Mouse (Mus musculus): ENCODE results near the gene Syt1. TPM values are rescaled to one million over a fixed set of nuclear protein-coding genes. Genes with fewer than 3 reads are reported as not detected.

The Syt1 gene
- polyA plus RNA-seq, 1 experiment from 2014 or later = 0.08 TPM

DNA sequence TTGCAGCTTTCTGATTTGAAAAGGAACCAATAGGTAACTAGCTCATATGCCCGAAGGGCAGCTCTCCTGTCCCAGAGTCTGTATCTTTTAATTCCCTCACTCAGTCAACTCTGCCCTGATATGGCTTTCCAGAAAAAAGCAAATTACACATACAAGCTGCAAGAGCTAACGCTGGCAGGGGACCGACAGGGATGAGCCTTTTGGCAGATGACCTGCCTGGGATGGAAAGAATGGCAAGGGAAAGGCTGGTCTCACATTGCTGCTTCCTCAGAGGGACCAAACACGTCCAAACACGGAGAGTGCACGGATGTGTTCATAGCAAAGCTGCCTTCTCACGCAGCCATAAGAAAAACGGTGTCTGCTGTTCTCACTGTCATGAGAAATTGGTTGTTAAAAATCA is 58.6 kb downstream of the Syt1 start:
- Histone ChIP-seq H3K4me1 (replicated peaks) (no peaks in the 10 kb centered on the region), H3K36me3 (no peaks in the 10 kb centered on the region), H3K4me2 (no peak overlapping the region), H3K9me3 (replicated peaks) (0 out of 2 replicates have a peak, but pooled peaks cover 4% of the 10 kb centered on the region), H3K9ac (no peak overlapping the region), H3K27ac (no peak overlapping the region), H3K4me3 (replicated peaks) (no peak overlapping the region), H3K27me3 (no peaks in the 10 kb centered on the region)
- no peak for DNase-seq
- WGBS (ENCODE audit: insufficient replicate concordance) = 68% methylated on average over 8 of the region's 8 CpGs
- ATAC-seq (ENCODE audit: low read depth) = no peak

DNA sequence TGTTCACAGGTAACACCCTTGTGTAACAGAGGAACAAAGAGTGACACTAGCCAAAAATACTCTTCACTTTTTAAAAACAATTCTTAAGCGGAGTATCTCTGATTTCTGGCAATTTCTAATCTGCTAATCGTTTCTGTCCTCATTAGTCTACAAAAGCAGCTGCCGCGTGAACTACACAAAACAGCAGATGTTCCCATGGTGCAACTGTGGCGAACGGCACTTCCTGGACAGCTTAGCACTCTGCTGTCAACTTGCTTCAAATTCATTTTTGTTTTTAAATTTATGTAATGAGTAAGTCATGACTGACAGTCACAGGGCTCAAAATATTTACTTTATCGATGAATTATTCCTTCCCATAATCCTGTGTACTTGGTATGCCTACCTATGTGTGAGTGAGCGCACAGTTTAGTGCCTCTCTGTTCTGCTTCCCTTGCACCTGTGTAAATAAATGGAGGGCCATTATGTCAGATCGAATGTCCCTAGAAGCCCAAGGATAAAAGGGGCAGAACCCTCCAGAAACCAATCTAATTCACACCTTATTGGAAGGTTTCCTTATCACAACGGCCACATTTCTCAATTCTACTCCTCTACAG is 73.8 kb downstream of the Syt1 start:
- Histone ChIP-seq H3K36me3 (no peaks in the 10 kb centered on the region), H3K27me3 (no peaks in the 10 kb centered on the region), H3K9me3 (replicated peaks) (no peaks in the 10 kb centered on the region), H3K4me2 (no peak overlapping the region), H3K9ac (no peak overlapping the region), H3K27ac (no peak overlapping the region), H3K4me1 (replicated peaks) (no peaks in the 10 kb centered on the region), H3K4me3 (replicated peaks) (no peak overlapping the region)
- WGBS (ENCODE audit: insufficient replicate concordance) = 66% methylated on average over 10 of the region's 10 CpGs
- ATAC-seq (ENCODE audit: low read depth) (no peak), DNase-seq (no peak)

DNA sequence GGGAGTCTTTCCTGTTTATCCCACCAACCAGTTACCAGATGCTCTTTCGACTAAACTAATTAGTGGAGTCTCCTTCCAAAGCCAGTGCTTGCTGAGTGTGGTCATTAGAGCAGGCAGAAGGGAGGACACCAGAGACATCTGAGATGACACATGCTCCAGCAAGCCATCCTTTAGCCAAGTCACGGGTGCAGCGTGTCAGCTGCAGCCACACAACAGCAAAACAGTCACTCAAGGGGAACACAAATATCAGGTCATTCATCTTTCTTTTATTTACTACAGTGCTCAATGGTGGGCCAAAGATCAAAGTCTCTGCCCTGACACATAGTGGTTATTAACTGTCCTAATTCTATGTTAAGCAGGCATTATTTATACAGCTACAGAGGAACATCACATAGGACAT is 80.5 kb downstream of the Syt1 start:
- WGBS (ENCODE audit: insufficient replicate concordance) = 64% methylated on average over 3 of the region's 3 CpGs
- DNase-seq = no peak

DNA sequence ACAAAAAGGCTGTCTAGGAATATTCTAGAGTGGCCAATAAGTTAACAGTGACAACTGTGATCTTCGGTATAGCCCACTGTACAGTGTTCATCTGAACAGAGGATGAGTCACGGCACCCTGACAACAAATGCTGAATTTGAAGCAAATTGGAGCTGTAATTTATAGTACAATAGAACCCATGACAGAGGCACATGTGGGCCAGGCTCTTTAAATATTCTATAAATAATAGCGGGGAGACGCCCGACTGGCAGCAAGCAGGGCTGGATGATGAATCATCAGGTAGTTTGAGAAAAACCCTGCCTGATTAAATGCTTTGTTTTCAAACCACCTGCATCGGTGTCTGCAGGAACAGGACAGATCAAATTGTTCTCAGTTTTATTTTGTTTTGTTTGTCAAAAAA is 81.1 kb downstream of the Syt1 start:
- WGBS (ENCODE audit: insufficient replicate concordance) = 70% methylated on average over 6 of the region's 6 CpGs
- DNase-seq (no peak), ATAC-seq (ENCODE audit: low read depth) (no peak)
- H3K4me3 ChIP-seq (replicated peaks) = no peak overlapping the region
- no peak overlapping the region for H3K4me2 ChIP-seq
- no peaks in the 10 kb centered on the region for H3K36me3 ChIP-seq
- H3K27me3 ChIP-seq = no peaks in the 10 kb centered on the region
- no peak overlapping the region for H3K9ac ChIP-seq
- H3K27ac ChIP-seq = no peak overlapping the region
- H3K9me3 ChIP-seq (replicated peaks) = no peaks in the 10 kb centered on the region
- no peaks in the 10 kb centered on the region for H3K4me1 ChIP-seq (replicated peaks)

More for the DNA sequence above, 80.5 kb downstream of the Syt1 start:
- Histone ChIP-seq H3K4me2 (no peak overlapping the region), H3K4me3 (replicated peaks) (no peak overlapping the region), H3K27ac (no peak overlapping the region), H3K9ac (no peak overlapping the region), H3K27me3 (no peaks in the 10 kb centered on the region), H3K36me3 (no peaks in the 10 kb centered on the region), H3K4me1 (replicated peaks) (no peaks in the 10 kb centered on the region), H3K9me3 (replicated peaks) (no peaks in the 10 kb centered on the region)
- no peak for ATAC-seq (ENCODE audit: low read depth)

DNA sequence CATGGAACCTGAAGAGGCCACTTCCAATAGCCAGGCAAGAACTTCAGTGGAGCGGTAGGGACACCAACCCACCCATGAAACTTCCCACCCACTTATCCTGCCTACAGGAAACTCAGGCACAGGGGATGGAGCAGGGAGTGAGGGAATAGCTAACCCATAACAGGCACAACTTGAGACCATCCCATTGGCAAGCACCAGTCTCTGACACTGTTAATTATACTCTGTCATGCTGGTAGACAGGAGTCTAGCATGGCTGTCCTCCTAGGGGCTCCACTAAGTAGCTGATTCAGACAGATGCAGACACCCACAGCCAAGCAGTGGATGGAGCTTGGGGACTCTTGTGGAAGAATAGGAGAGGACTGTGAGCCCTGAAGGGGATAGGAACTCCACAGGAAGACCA is 105.5 kb downstream of the Syt1 start:
- H3K4me3 ChIP-seq (replicated peaks) = no peak overlapping the region
- 73% methylated on average over 1 of the region's 1 CpGs for WGBS (ENCODE audit: insufficient replicate concordance)
- no peaks in the 10 kb centered on the region for H3K9me3 ChIP-seq (replicated peaks)
- no peaks in the 10 kb centered on the region for H3K4me1 ChIP-seq (replicated peaks)
- no peaks in the 10 kb centered on the region for H3K36me3 ChIP-seq
- no peak overlapping the region for H3K9ac ChIP-seq
- ATAC-seq (ENCODE audit: low read depth) = no peak
- H3K4me2 ChIP-seq = no peak overlapping the region
- no peaks in the 10 kb centered on the region for H3K27me3 ChIP-seq
- H3K27ac ChIP-seq = no peak overlapping the region
- DNase-seq = no peak

DNA sequence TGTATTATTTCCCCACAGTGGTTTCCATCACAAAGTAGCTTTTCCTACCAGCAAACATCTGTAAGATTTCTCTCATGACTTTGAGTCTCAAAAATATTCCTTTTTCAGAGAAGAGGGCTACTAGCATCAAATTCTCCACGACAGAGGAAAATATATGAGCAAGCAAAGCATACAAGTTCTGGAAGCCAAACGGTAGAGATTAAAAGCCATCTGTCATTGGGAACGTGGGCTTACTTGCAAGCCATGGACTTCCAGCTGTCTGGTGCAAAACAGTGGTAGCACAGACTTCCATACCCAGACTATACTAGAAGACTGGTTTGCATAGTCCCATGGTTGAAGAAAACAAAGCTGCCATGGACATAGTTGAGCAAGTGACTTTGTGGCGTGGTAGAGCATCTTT is 106.4 kb downstream of the Syt1 start:
- H3K9ac ChIP-seq = no peak overlapping the region
- no peak overlapping the region for H3K27ac ChIP-seq
- 58% methylated on average over 4 of the region's 4 CpGs for WGBS (ENCODE audit: insufficient replicate concordance)
- no peak for DNase-seq
- H3K4me3 ChIP-seq (replicated peaks) = no peak overlapping the region
- no peaks in the 10 kb centered on the region for H3K27me3 ChIP-seq
- ATAC-seq (ENCODE audit: low read depth) = no peak
- H3K36me3 ChIP-seq = no peaks in the 10 kb centered on the region
- no peaks in the 10 kb centered on the region for H3K9me3 ChIP-seq (replicated peaks)
- H3K4me1 ChIP-seq (replicated peaks) = no peaks in the 10 kb centered on the region
- H3K4me2 ChIP-seq = no peak overlapping the region

DNA sequence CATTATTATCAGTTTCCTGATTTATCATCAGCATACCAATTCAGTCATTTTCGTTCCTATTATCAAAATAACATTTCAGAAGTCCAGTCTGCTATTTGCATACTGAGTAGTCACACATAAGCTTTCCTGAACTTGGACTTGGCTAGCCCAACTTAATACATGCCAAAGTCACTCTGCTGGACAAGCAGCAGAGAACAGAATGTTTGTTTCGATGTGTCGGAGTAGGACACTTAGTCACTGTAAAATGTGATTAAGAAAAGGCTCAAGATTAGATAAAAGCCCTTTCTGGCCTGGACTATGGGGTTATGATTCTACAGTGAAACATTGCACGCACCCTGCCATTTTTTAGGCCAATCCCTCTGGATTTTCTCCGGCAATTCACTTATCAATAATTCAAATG is 114.3 kb downstream of the Syt1 start:
- no peaks in the 10 kb centered on the region for H3K27me3 ChIP-seq
- no peak for ATAC-seq (ENCODE audit: low read depth)
- no peak overlapping the region for H3K9ac ChIP-seq
- no peaks in the 10 kb centered on the region for H3K9me3 ChIP-seq (replicated peaks)
- no peak overlapping the region for H3K27ac ChIP-seq
- H3K4me1 ChIP-seq (replicated peaks) = no peaks in the 10 kb centered on the region
- DNase-seq = no peak
- no peaks in the 10 kb centered on the region for H3K36me3 ChIP-seq
- 62% methylated on average over 5 of the region's 5 CpGs for WGBS (ENCODE audit: insufficient replicate concordance)
- no peak overlapping the region for H3K4me3 ChIP-seq (replicated peaks)
- H3K4me2 ChIP-seq = no peak overlapping the region

DNA sequence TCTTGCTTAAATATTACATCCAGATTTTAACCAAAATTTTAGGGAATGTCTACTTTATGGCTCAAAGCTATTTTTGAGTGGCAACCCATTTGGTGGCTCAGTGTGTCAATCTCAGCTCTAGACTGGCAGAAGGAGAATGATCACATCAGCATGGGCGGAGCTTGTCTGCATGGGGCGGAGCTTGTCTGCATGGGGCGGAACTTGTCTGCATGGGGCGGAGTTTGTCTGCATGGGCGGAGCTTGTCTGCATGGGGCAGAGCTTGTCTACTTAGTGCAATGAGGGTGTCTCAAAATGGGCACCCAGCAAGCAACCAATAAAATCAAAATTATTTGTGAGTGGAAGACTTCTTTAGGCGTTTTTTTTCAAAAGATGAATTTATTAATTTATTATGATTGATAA is 117.5 kb downstream of the Syt1 start:
- Histone ChIP-seq H3K9me3 (replicated peaks) (no peaks in the 10 kb centered on the region), H3K36me3 (no peaks in the 10 kb centered on the region), H3K4me1 (replicated peaks) (no peaks in the 10 kb centered on the region), H3K9ac (no peak overlapping the region), H3K27ac (no peak overlapping the region), H3K4me3 (replicated peaks) (no peak overlapping the region), H3K27me3 (no peaks in the 10 kb centered on the region), H3K4me2 (no peak overlapping the region)
- ATAC-seq (ENCODE audit: low read depth) (no peak), DNase-seq (no peak)
- 63% methylated on average over 6 of the region's 6 CpGs for WGBS (ENCODE audit: insufficient replicate concordance)

DNA sequence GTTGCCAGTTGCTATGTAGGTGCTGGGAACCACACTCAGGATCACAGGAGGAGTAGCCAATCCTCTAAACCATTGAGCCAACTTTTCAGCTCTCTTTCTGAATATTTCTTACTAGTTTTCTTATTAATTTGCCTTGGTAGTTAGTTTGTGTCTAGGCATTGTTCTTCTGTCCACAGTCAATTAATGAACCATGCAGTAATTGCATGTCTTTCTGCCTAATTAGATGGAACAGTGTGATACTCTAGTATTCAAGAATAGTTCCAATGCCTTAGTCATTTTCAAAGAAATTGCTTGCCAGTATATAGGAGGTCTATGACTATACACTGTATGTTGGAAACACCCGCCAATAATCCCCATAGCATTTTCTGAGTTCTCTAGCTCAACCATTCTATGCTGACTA is 118.3 kb downstream of the Syt1 start:
- no peaks in the 10 kb centered on the region for H3K9me3 ChIP-seq (replicated peaks)
- WGBS (ENCODE audit: insufficient replicate concordance) = 61% methylated on average over 1 of the region's 1 CpGs
- H3K4me1 ChIP-seq (replicated peaks) = no peaks in the 10 kb centered on the region

DNA sequence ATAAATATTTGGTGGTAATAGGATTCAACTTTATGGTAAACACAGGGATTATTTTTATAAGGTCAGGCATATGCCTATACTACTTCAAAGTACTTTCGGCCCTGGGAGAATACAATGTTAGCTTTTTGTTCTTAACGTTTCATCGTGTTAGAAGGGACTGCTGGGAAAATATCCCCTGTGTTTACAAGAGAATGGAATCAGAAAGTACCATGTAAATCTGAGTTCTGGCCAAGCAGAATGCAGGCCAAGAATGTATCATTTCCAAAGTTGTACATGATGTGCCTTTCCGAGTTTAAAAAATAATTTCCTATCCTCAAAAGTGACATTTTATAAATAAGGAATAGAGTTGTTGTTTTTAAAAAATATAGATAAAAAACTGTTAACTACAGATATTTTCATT is 121.7 kb downstream of the Syt1 start:
- 70% methylated on average over 4 of the region's 4 CpGs for WGBS (ENCODE audit: insufficient replicate concordance)
- Histone ChIP-seq H3K4me3 (replicated peaks) (no peak overlapping the region), H3K4me1 (replicated peaks) (no peaks in the 10 kb centered on the region), H3K4me2 (no peak overlapping the region), H3K9me3 (replicated peaks) (no peaks in the 10 kb centered on the region), H3K36me3 (no peaks in the 10 kb centered on the region), H3K27ac (no peak overlapping the region), H3K9ac (no peak overlapping the region), H3K27me3 (no peaks in the 10 kb centered on the region)
- ATAC-seq (ENCODE audit: low read depth) = no peak
- DNase-seq = no peak

More for the DNA sequence above, 118.3 kb downstream of the Syt1 start:
- no peaks in the 10 kb centered on the region for H3K36me3 ChIP-seq
- H3K4me2 ChIP-seq = no peak overlapping the region
- H3K27ac ChIP-seq = no peak overlapping the region
- H3K4me3 ChIP-seq (replicated peaks) = no peak overlapping the region
- no peak overlapping the region for H3K9ac ChIP-seq
- ATAC-seq (ENCODE audit: low read depth) = no peak
- DNase-seq = no peak
- H3K27me3 ChIP-seq = no peaks in the 10 kb centered on the region

DNA sequence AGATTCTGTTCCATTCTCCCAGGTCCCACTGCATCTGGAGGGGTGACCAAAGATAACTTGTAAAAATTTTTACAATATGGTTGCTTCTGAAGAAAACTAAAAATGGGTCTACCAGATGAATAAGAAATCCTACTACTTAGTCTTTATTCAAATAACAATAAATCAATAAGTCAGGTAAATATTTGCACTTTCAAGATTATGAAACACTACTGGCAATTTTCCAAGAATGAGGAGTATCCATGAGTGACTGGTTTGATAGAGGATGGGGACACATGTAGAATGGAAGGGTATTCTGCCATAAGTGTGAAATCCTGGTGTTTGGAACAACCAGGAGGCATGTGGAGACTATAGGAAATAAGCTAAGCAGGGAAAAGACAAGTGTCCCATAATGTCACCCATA is 124.0 kb downstream of the Syt1 start:
- ATAC-seq (ENCODE audit: low read depth) = no peak
- Histone ChIP-seq H3K4me3 (replicated peaks) (no peak overlapping the region), H3K9ac (no peak overlapping the region), H3K4me2 (no peak overlapping the region), H3K9me3 (replicated peaks) (no peaks in the 10 kb centered on the region), H3K27ac (no peak overlapping the region), H3K36me3 (no peaks in the 10 kb centered on the region), H3K4me1 (replicated peaks) (no peaks in the 10 kb centered on the region), H3K27me3 (no peaks in the 10 kb centered on the region)
- DNase-seq = no peak

DNA sequence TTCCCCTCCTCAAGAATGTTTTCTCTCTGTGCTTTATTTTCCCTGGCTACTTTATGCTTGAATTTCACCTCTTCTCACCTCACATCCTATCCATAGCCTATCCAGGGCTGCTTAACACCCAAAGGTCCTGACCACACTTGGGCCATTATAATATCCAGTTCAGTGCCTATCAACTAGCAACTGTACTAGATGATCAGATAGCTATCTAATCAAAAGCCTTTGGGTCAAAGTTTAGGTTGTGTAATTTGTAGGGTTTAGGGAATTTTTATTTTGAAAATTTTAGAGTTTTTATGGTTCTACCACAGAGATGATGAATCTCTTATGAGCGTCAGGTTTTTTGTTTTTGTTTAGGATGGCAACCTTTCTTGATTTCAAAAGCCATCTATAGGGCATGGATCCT is 125.0 kb downstream of the Syt1 start:
- Histone ChIP-seq H3K9ac (no peak overlapping the region), H3K4me2 (no peak overlapping the region), H3K27ac (no peak overlapping the region), H3K9me3 (replicated peaks) (no peaks in the 10 kb centered on the region), H3K27me3 (no peaks in the 10 kb centered on the region), H3K4me3 (replicated peaks) (no peak overlapping the region), H3K36me3 (no peaks in the 10 kb centered on the region), H3K4me1 (replicated peaks) (no peaks in the 10 kb centered on the region)
- 73% methylated on average over 1 of the region's 1 CpGs for WGBS (ENCODE audit: insufficient replicate concordance)
- ATAC-seq (ENCODE audit: low read depth) (no peak), DNase-seq (no peak)

All from liver, embryonic 13.5 days (tissue).